Mouse (Mus musculus): ENCODE measurements around the gene Sec14l5.

GRCm38 (mm10) chr16:5203668-5204433 lies 56.9 kb downstream of the Sec14l5 start, which contains the start of gene Nagpa:
- TF ChIP-seq CTCF (conservative IDR thresholded peaks at IDR 0.05; ENCODE audit: low read length) (no peak), NANOG (IDR thresholded peaks at IDR 0.05; ENCODE audit: borderline replicate concordance, low read length) (no peak), POU5F1 (IDR thresholded peaks at IDR 0.05; ENCODE audit: borderline replicate concordance, low read length) (no peak)
